Mouse (Mus musculus) left cerebral cortex, postnatal 4 days (tissue): ENCODE results near the gene Mgrn1. TPM values are rescaled to one million over a fixed set of nuclear protein-coding genes. Genes with fewer than 3 reads are reported as not detected.
A peak's percentile ranks its signal among the peaks of the same experiment; 100 is the strongest.

Source experiments
- DNase-seq: peaks from one replicate; pipeline ENCODE4 v3.0.0-alpha.2; 2022
- intact Hi-C: fragments of 180-260 bp; cut with DNase I; formaldehyde crosslinking; loops from one replicate; pipeline ENCODE4 v1.15.1; 2025
- total RNA-seq, 2 experiments: library from RNA; stranded (reverse); gene quantifications; 2 replicates each; pipeline ENCODE4 v1.2.3; 2021

Gene Mgrn1
- total RNA-seq: 100 to 1,000 TPM; 152 to 163 TPM

DNA sequence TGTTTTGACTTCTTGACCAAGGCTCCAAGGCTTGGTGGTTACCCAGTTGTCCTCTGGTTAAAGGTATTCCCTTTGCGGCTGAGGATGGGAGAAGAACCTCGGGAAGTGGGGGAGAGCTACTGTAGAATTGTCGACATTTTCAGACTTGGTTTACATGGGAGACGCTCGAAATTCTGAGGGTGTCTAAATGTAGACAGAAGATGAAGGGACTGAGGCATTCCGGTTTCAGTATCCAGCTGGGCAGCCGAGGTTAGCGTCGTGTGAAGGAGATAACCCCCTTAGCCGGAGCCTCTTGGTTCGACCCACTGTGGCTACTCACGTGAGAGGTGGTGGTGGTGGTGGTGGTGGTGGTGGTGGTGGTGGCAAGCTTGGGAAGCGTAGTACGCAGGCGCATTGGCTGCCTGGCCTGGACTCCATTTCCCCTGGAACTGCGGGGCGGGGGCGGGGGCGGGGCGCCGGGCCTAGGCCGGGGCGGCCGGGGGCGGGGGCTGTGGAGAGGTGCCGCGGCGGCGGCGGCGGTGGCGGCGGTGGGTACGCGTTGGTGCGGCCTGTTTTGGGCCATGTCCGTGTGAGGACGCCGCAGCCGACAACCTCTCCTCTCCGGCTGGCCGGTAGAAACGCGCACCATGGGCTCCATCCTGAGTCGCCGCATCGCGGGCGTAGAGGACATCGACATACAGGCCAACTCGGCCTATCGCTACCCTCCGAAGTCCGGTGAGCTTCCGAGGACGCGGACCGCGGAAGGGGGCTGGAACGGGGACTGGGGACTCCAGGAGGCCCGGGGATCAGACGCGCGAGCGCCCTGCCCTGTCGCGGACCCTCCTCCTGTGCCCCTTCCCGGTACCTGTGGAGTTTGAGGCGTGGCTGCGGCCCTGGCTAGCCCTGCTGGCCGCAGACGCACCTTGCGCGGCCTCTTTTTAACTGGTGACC is at the start of gene Mgrn1:
TSS of gene Mgrn1 (plus strand) at position 490 of the 930 bp plus-strand sequence.
- intact Hi-C loops: no loop called here
- peak; percentile 94 for DNase-seq

GRCm38 (mm10) chr16:4837631-4838030 is 48.4 kb upstream of the Mgrn1 start:
- intact Hi-C loops: no loop called here

DNA sequence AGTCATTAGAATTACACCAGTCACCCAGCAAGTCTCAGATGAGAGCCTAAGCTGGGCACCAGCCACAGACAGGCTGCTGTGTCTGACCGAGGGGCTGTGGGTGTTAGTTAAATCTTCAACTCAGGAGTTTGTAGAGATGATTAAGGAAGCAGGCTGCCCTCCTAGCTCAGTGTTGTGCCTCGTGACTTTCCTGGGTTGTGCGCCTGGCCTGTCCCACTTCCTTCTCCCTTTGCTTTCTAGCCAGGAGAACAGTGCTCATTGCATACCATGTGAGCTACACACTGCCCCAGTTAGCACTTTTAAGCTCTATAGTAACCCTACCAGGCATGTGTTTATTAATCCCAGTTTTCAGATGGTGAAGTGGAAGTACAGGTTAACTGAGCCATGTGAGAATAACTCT is 46.5 kb upstream of the Mgrn1 start:
- no peak for DNase-seq
- intact Hi-C loops: no loop called here

More at GRCm38 (mm10) chr16:4837631-4838030, 48.4 kb upstream of the Mgrn1 start:
- DNase-seq: no peak

DNA sequence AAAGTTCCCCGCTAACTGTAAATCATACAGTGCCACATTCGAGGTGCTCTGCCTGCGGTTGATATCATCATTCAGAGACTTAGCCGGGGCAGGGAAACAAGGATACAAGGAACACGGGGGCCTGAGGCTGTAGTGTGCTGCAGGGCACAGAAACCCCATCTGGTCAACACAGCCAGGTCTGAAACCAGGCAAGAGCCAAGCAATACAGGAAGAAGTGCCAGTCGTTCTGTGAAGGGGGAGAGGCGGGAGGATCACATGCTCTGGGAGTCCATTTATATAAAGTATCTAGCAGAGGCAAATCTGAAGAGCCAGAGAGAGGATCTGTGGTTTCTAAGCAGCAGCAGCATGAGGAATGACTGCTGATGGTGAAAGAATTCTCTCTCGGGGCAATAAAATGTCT is 45.8 kb upstream of the Mgrn1 start:
- intact Hi-C loops: no loop called here
- no peak for DNase-seq

GRCm38 (mm10) chr16:4847041-4847440 is 39.0 kb upstream of the Mgrn1 start:
- DNase-seq: no peak
- intact Hi-C loops: no loop called here

GRCm38 (mm10) chr16:4848090-4848489 is 38.0 kb upstream of the Mgrn1 start:
- DNase-seq: no peak
- intact Hi-C loops: no loop called here

GRCm38 (mm10) chr16:4850361-4850760 is 35.7 kb upstream of the Mgrn1 start:
- intact Hi-C loops: no loop called here
- DNase-seq: no peak

- intact Hi-C loops: no loop called here
- no peak for DNase-seq
Observed at GRCm38 (mm10) chr16:4850938-4851628, 35.0 kb upstream of the Mgrn1 start.

- intact Hi-C loops: no loop called here
- no peak for DNase-seq
Observed at GRCm38 (mm10) chr16:4855046-4855650, 30.9 kb upstream of the Mgrn1 start.

- intact Hi-C loops: no loop called here
Observed at GRCm38 (mm10) chr16:4861392-4861791, 24.7 kb upstream of the Mgrn1 start.

DNA sequence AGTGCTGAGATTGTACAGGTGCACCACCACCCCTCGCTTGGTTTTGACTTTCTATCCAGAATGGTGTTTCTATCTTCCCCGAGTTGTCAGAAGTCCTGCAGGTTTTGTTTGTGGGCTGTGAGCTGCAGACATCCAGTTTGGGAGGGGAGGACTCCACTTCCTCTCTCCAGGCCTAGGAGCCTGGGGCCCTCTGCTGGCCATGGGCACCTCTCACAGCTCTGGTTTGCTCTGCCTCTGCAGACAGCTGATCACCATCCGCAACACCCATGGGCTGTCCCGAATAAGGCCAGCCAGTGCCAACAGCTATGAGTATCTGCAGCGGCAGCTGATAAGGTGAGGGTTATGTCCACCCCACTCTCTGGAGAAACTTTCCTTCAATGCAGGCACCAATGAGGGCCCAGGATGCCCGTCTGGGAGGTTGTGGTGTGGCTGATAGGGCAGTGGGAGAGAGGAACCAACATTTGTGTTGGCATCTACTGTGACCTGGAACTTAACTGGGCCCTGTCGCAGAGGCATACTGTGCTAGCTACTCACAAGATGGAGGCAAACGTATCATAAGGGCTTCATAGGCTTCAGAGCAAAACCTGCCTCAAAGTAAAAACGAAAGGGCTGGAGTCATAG is 23.1 kb upstream of the Mgrn1 start:
- intact Hi-C loops: no loop called here
- DNase-seq: peak; percentile 59

More at GRCm38 (mm10) chr16:4861392-4861791, 24.7 kb upstream of the Mgrn1 start:
- DNase-seq: no peak

- intact Hi-C loops: no loop called here
- no peak for DNase-seq
Observed at GRCm38 (mm10) chr16:4863742-4864141, 22.3 kb upstream of the Mgrn1 start.

DNA sequence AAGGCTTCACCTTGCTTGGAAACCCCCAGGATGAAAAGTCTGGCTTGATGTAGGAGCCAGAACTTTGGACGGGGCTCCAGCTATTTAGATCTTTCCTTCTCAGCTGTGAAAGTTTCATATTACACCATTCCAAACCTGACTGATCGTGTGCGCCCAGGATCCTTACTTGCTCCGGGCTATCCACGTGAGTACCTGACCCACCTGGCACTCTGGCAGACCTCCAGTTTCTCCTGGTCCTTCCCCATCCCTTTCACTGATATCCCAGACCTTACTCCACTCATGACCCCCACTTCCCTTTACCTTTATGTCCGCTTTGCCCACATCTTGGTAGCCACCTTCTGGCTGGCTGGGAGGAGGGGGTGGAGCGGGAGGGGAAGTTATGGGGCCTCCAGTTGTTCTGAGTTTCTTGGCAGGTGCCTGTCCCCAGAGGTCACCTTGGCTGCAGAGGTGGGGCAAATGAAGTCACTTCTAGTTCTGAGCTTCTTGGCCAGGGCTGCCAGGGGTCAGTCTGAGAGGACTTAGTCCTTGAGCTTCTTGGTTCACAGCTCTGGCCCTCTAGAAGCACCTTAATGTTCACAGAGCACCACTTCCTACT is 19.9 kb upstream of the Mgrn1 start:
- intact Hi-C loops: no loop called here
- DNase-seq: no peak

GRCm38 (mm10) chr16:4870490-4870889 is 15.6 kb upstream of the Mgrn1 start:
- intact Hi-C loops: no loop called here

DNA sequence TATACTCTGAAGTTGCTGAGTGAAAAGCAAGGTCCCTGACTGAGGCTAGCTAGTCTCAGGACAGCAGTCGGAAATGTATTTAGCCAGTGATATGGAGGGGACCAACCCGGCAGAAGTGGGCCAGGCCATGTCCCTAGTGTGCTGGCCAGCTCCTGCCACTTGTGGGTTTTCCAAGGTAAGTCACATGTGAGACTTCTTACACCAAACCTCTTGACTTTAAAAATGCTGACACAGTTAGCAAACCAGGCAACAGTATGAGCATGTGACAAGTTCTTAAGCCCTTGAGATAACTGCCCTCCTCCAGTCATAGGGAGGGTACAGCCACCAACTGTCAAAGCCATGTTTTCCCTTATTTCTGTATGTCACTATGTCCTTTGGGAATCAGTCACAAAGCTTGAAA is 14.1 kb upstream of the Mgrn1 start:
- intact Hi-C loops: no loop called here
- DNase-seq: no peak

More at GRCm38 (mm10) chr16:4870490-4870889, 15.6 kb upstream of the Mgrn1 start:
- no peak for DNase-seq

GRCm38 (mm10) chr16:4875198-4876032 is 10.6 kb upstream of the Mgrn1 start:
- intact Hi-C loops: no loop called here
- DNase-seq: no peak

- intact Hi-C loops: no loop called here
- DNase-seq: peak; percentile 89
Observed at GRCm38 (mm10) chr16:4876033-4876680, 9.9 kb upstream of the Mgrn1 start.

DNA sequence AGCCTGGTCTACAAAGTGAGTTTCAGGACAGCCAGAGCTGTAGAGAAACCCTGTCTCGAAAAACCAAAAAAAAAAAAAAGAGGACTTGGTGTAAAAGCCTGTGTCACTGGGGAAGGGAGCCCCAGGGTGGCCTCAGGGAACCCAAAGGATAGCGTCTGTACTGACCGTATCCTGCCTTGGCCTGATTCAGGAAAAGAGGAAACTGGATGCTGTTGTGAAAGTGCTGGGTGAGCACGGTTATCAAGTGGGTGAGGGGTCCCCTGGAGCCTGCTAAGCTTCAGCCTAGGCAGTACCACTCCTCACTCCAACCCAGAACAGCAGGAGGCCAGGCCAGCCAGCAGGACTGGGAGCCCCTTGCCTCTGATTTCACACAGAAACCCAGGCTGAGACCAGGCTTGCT is 8.9 kb upstream of the Mgrn1 start:
- intact Hi-C loops: no loop called here

GRCm38 (mm10) chr16:4877701-4878100 is 8.3 kb upstream of the Mgrn1 start:
- DNase-seq: no peak
- intact Hi-C loops: no loop called here

More for the DNA sequence above, 8.9 kb upstream of the Mgrn1 start:
- DNase-seq: no peak
